Mouse (Mus musculus) testis, postnatal 10 days (tissue): Measurements from ENCODE around the gene Dhcr7.

Experiments
- DNase-seq: peaks from one replicate; pipeline ENCODE4 v3.0.0; 2021; ENCODE audit warnings: low spot score

The Dhcr7 gene

DNA sequence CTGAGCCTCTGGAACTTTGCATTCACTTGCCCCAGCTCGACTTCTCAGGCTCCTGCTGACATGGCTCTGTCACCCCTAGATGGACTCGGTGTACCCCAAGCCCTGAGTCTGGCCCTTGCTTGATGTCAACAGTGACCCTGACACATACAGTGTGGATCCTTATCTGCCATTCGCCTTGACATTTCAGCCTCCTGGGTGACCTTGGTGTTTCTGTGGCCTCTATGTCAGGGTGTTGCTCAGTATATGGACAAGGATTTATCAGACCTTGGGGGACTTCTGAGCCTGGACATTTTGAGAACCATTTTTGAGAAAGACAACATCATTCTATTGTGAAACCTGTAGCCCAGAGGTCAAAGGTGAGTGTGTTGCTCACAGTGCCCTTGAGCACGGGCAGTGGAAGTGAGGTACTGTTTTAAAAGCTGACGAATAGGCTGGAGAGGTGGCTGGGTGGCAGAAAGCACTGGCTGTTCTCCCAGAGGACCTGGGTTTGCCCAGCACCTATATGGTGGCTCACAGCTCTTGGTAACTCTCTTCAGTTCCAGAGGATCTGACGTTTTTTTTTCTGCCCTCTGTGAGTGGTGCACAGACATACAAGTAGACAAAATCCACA lies 10.7 kb downstream of the Dhcr7 start:
- no peak for DNase-seq

DNA sequence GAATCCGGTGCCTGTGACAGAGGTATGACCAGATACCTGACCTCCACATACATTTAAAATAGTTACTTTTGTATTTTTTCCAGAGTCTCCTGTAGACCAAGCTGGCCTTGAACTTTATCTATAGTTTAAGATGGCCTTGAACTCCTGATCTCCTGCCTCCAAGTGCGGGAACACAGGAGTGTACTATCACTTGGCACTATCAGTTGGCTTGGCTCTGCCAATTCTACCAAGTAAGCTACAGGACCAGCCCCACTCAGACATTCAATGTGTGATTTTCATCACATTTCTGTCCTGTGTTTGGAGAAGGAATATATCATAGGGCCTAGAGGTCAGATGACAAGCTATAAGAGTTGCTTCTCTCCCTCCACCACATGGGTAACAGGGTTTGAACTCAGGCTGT lies 11.4 kb downstream of the Dhcr7 start:
- no peak for DNase-seq

- no peak for DNase-seq
These were observed 12.0 kb downstream of the Dhcr7 start for GRCm38 (mm10) chr7:143834972-143835371.

- DNase-seq = no peak
These were observed 14.9 kb downstream of the Dhcr7 start for GRCm38 (mm10) chr7:143837705-143838358.

- DNase-seq = no peak
These were observed 17.2 kb downstream of the Dhcr7 start for GRCm38 (mm10) chr7:143840121-143840520.

GRCm38 (mm10) chr7:143841301-143841700 lies 18.4 kb downstream of the Dhcr7 start:
- DNase-seq = no peak

DNA sequence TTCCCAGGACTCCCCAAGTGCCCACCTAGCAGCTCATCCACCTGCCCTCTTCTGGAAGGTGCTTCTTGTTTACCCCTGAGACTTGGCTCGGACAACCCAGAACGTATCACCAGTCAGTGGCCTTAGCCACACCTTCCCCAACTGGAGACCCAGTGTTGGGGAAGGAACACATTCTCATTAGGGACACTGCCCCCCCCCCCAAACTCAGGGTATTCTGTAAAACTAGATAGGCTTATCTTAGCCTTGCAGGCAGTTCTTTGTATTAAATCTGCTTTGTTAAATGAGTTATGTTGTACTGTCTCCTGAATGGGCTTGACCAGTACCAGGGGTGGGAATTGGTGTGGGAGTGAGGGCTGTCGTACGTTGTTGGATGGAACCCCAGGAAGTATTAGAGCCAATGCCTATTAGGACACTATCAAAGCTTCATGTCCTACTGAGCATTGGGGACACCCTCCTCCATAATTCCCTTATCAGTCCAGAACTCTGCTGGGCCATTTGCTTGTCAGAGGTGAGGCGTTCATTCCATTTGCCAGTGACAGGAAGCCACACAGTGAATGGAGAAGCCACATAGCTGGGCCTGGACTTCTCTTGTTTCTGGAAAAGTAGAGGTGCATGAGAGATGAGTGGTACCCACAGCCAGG lies 25.3 kb downstream of the Dhcr7 start:
- no peak for DNase-seq

DNA sequence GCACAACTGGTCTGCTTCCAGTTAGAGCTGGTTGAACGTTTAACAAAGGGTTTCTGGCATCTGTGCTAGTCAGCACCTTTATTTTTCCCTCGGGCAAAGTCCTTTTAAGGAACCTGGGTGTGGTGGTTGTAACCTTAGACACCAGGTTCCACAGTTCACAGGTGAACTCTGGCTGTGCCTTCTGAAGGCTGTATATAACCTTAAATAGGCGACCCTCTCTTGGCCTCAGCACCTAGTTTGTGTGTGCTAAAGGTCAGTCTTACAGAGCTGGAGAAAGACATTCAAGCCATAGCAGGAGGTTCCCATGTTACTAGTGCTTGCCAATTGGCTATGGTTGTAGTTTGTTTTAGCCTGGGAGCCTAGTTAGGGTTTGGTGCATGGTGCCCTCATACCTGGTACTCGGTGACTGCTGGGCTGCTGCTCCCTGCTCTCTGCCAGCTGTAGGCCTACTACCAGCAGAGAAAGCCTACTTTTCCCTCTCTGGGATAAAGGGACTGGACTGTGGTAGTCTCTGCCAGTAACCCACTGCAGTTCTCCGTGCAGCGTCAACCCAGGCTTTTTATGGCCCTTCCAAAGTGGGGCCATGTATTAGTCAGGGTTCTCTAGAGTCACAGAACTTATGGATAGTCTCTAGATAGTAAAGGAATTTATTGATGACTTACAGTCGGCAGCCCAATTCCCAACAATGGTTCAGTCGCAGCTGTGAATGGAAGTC lies 26.0 kb downstream of the Dhcr7 start:
- no peak for DNase-seq

DNA sequence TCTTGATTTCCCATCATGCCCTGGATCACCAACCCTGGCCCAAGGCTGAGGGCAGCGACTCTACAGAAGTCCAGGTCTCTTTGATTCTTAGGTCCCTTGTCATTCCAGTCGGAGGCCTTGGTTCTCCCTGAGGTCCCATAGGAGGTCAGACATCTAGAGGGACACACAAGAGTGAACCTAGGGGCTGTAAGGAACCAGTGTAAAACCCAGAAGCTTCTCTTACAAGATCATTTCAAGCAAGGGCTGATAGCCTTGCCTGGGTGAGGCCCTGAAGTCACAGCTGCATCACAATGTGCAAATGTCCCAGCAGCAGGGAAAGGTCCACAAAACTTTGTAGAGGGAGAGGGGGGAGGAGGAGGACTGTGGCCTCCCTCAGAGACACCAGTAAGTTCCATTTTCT lies 43.6 kb downstream of the Dhcr7 start, which contains the start of gene Gm498:
TSS of gene Gm498 (plus strand) at position 301 of the 400 bp plus-strand sequence.
- no peak for DNase-seq

DNA sequence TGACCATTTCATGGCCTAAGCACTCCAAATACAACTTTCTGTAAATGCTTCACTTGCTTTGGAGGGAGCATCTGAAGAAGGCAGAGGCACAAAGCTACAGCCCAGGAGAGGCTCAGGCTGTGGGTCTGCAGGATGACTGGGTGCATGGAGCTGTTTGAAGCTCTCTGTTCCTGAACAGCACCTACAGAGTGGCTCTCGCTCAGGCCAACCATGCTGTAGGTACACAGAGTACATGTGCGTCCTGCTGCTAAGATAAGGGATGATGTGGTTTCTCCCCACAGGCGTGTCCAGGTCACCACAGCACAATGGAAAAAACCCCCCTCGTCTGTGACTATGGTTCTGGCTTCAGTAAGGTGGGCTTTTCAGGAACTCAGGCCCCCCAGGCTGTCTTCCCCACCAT lies 45.9 kb downstream of the Dhcr7 start:
- no peak for DNase-seq

- DNase-seq = no peak
These were observed 60.8 kb downstream of the Dhcr7 start for GRCm38 (mm10) chr7:143883717-143884116.

DNA sequence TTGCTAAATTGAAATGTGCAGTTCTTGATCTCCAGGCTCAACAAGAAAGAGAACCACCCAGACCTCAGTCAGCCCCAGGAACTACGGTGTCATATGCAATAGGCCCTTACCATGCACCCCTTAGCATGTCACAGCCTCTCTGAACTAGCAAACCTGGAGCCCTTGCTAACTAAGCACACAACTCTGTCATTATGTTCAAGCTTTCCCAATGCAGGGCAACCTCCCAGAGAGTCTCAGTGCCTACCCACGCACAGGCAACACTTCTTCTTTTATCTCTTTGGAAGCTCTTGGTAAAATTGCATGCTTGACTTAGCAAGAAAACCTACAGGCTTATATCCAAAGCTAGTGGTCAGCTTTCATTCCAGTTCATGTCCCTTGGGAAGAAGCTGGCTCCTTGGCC lies 68.2 kb downstream of the Dhcr7 start:
- DNase-seq = no peak

DNA sequence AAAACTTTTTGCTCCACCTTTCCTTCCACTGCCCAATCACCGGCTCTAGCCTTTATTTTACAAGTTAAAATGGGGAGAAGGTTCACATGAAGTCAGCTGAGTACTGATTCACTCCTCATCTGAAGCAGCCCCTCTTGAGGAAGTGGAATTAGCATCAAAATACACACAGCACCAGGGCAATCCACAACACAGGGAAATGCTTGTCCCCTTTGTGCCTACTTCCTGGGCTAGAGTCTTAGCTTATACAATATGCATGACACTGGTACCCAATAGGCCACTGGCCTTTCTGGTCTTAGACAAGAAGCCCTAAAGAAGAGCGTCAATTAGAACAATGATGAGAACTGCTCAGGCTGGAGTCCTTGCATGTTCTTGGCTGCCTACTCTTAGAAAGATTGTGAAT lies 69.4 kb downstream of the Dhcr7 start:
- no peak for DNase-seq
